Mouse (Mus musculus): Measurements from ENCODE around the gene P2ry12.

P2ry12 gene

GRCm38 (mm10) chr3:59185662-59186061, 77.0 kb downstream of the P2ry12 start:
- no peak for DNase-seq (ENCODE audit: extremely low spot score)

GRCm38 (mm10) chr3:59182129-59182528, 80.5 kb downstream of the P2ry12 start:
- DNase-seq (ENCODE audit: extremely low spot score) = no peak

- no peak for DNase-seq (ENCODE audit: extremely low spot score)
Measured at GRCm38 (mm10) chr3:59181134-59181533, 81.5 kb downstream of the P2ry12 start.

- no peak for DNase-seq (ENCODE audit: extremely low spot score)
Measured at GRCm38 (mm10) chr3:59176871-59177270, 85.8 kb downstream of the P2ry12 start.

- DNase-seq (ENCODE audit: extremely low spot score) = peak; percentile 43
Measured at GRCm38 (mm10) chr3:59175234-59175633, 87.4 kb downstream of the P2ry12 start.

GRCm38 (mm10) chr3:59174426-59175154, 88.1 kb downstream of the P2ry12 start:
- DNase-seq (ENCODE audit: extremely low spot score) = no peak

GRCm38 (mm10) chr3:59169921-59170627, 92.6 kb downstream of the P2ry12 start:
- DNase-seq (ENCODE audit: extremely low spot score) = no peak

GRCm38 (mm10) chr3:59169215-59169614, 93.5 kb downstream of the P2ry12 start:
- no peak for DNase-seq (ENCODE audit: extremely low spot score)

- no peak for DNase-seq (ENCODE audit: extremely low spot score)
Measured at GRCm38 (mm10) chr3:59168476-59168875, 94.2 kb downstream of the P2ry12 start.

- DNase-seq (ENCODE audit: extremely low spot score) = no peak
Measured at GRCm38 (mm10) chr3:59167417-59168054, 95.1 kb downstream of the P2ry12 start.

Data from embryo, embryonic 9.5 days (tissue).